ENCODE assay signal across 32 mouse cellular contexts in genomic region chr17:24815256-24815655, GRCm38 (mm10). TPM values are rescaled to one million over a fixed set of nuclear protein-coding genes. Genes with fewer than 3 reads are reported as not detected.
A peak's percentile ranks its signal among the peaks of the same experiment; 100 is the strongest.
DNase-seq lines count a peak whose midpoint lies in the region; ATAC-seq and TF ChIP-seq lines count a peak whose summit lies in the region.
"Had no signal": no experiment of that assay in that cellular context is flagged by ENCODE, and none has a peak within 500 bp of the region (broad histone marks: within the 10 kb centered on the region; RNA-seq: fewer than 3 reads in every experiment).

No protein-coding gene starts in this region.

- no peaks in the 10 kb centered on the region for H3K9me3 ChIP-seq in liver, embryonic 14.5 days (ENCODE audit: control insufficient read depth, low read length)
- H3K9me3 ChIP-seq in liver, postnatal 0 days (ENCODE audit: low read length): no peaks in the 10 kb centered on the region
- H3K9me3 ChIP-seq in forebrain, embryonic 16.5 days (ENCODE audit: control insufficient read depth, low read length): no peaks in the 10 kb centered on the region
- H3K9me3 ChIP-seq: forebrain, embryonic 13.5 days; heart, embryonic 15.5 days; hindbrain, embryonic 10.5 days; hindbrain, embryonic 13.5 days had no signal

- peak in 1 of 3 experiments; percentile 38 for DNase-seq in liver, embryonic 14.5 days (ENCODE audit: low read depth in 3 of 3, low spot score in 3 of 3)
- no peak for DNase-seq in liver, postnatal 0 days
- DNase-seq in adrenal gland, adult (ENCODE audit: inconsistent age in 2 of 2, low spot score in 1 of 2): no peak
- no peak for DNase-seq in thymus, postnatal 14 days
- DNase-seq in thymus, postnatal 4 days: no peak
- DNase-seq: adrenal gland, adult 8-10 months; adrenal gland, postnatal 25 days; cerebellum, adult 11-12 months; cerebellum, adult 9-10 months; cerebellum, postnatal 14 days; forebrain, postnatal 0 days; gastrocnemius, postnatal 25 days; heart, postnatal 10 days; heart, postnatal 36 days had no signal

- no peak overlapping the region for H3K9ac ChIP-seq in liver, embryonic 14.5 days (replicated peaks)
- H3K9ac ChIP-seq in liver, postnatal 0 days (replicated peaks): no peak overlapping the region
- no peak overlapping the region for H3K9ac ChIP-seq in forebrain, embryonic 16.5 days (replicated peaks; ENCODE audit: low read depth, low read length)
- H3K9ac ChIP-seq: forebrain, embryonic 13.5 days; forebrain, postnatal 0 days; heart, embryonic 15.5 days; hindbrain, embryonic 13.5 days had no signal

- H3K4me3 ChIP-seq in liver, embryonic 14.5 days (ENCODE audit: insufficient read depth in 1 of 2, low read depth in 2 of 2, low read length in 2 of 2): no peak overlapping the region
- no peak overlapping the region for H3K4me3 ChIP-seq in liver, postnatal 0 days (ENCODE audit: low read depth, low read length)
- H3K4me3 ChIP-seq in forebrain, embryonic 16.5 days (replicated peaks; ENCODE audit: low read length): no peak overlapping the region
- H3K4me3 ChIP-seq: forebrain, embryonic 13.5 days; heart, embryonic 15.5 days; hindbrain, embryonic 10.5 days; hindbrain, embryonic 13.5 days had no signal

- H3K4me2 ChIP-seq in liver, embryonic 14.5 days (ENCODE audit: low read depth): no peak overlapping the region
- H3K4me2 ChIP-seq in liver, postnatal 0 days (ENCODE audit: low read depth, low read length): no peak overlapping the region
- no peak overlapping the region for H3K4me2 ChIP-seq in forebrain, embryonic 16.5 days (ENCODE audit: low read length)
- H3K4me2 ChIP-seq: forebrain, embryonic 13.5 days; heart, embryonic 11.5 days; heart, embryonic 15.5 days; hindbrain, embryonic 13.5 days had no signal

- ATAC-seq in erythroblast, adult 5-6 weeks (replicated peaks; ENCODE audit: low FRiP score, poor library complexity, severe bottlenecking): peak; percentile 65
- ATAC-seq in erythroid progenitor cell, adult 5-6 weeks (replicated peaks; ENCODE audit: low FRiP score, poor library complexity, severe bottlenecking): peak; percentile 74
- peak; percentile 63; the same call in 1 of the 2 replicates for ATAC-seq in liver, embryonic 14.5 days (ENCODE audit: insufficient read depth)
- peak; percentile 24 for ATAC-seq in liver, postnatal 0 days
- ATAC-seq in forebrain, embryonic 16.5 days: no peak
- ATAC-seq: CD4-positive, CD25-positive, alpha-beta regulatory T cell, adult 4 months; forebrain, embryonic 13.5 days; forebrain, postnatal 0 days; hindbrain, embryonic 16.5 days had no signal

- WGBS in liver, embryonic 14.5 days (ENCODE audit: insufficient replicate concordance): 54% methylated on average over 5 of the region's 5 CpGs
- WGBS in liver, postnatal 0 days (ENCODE audit: insufficient replicate concordance): 67% methylated on average over 5 of the region's 5 CpGs
- WGBS in forebrain, embryonic 16.5 days: 83% methylated on average over 5 of the region's 5 CpGs

- H3K27ac ChIP-seq in liver, embryonic 14.5 days: no peak overlapping the region; the same call in 1 of the 2 replicates
- H3K27ac ChIP-seq in liver, postnatal 0 days (ENCODE audit: low read depth): no peak overlapping the region
- no peak overlapping the region for H3K27ac ChIP-seq in forebrain, embryonic 16.5 days (ENCODE audit: low read length)
- H3K27ac ChIP-seq: forebrain, embryonic 13.5 days; heart, embryonic 15.5 days; hindbrain, embryonic 10.5 days; hindbrain, embryonic 13.5 days had no signal

- no peaks in the 10 kb centered on the region for H3K36me3 ChIP-seq in liver, embryonic 14.5 days (replicated peaks; ENCODE audit: control insufficient read depth, insufficient read depth, low read depth)
- no peaks in the 10 kb centered on the region for H3K36me3 ChIP-seq in liver, postnatal 0 days (replicated peaks; ENCODE audit: insufficient read depth, low read length)
- no peaks in the 10 kb centered on the region for H3K36me3 ChIP-seq in forebrain, embryonic 16.5 days (ENCODE audit: control insufficient read depth, insufficient read depth)
- H3K36me3 ChIP-seq: heart, embryonic 15.5 days; hindbrain, embryonic 10.5 days; hindbrain, embryonic 13.5 days had no signal

- TF ChIP-seq EP300 in liver, embryonic 14.5 days (IDR thresholded peaks at IDR 0.05; ENCODE audit: low read depth): peak; percentile 67
- TF ChIP-seq EP300 in liver, postnatal 0 days (IDR thresholded peaks at IDR 0.05; ENCODE audit: low read depth): peak; percentile 29; the same call in 1 of the 2 replicates

- peaks cover 17 to 26% of the 10 kb centered on the region in 2 experiments for H3K4me1 ChIP-seq in liver, embryonic 14.5 days (replicated peaks; ENCODE audit: control insufficient read depth in 2 of 2, insufficient read depth in 2 of 2, low read length in 1 of 2)
- H3K4me1 ChIP-seq in liver, postnatal 0 days (ENCODE audit: insufficient read depth): no peaks in the 10 kb centered on the region; the same call in 1 of the 2 replicates
- H3K4me1 ChIP-seq in forebrain, embryonic 16.5 days (replicated peaks; ENCODE audit: control insufficient read depth, insufficient read depth, low read length): no peaks in the 10 kb centered on the region
- H3K4me1 ChIP-seq: forebrain, embryonic 13.5 days; heart, embryonic 15.5 days; hindbrain, embryonic 10.5 days; hindbrain, embryonic 13.5 days had no signal

- H3K27me3 ChIP-seq in liver, embryonic 14.5 days (ENCODE audit: control insufficient read depth, insufficient read depth, low read length): no peaks in the 10 kb centered on the region
- no peaks in the 10 kb centered on the region for H3K27me3 ChIP-seq in liver, postnatal 0 days (ENCODE audit: insufficient read depth, low read length)
- no peaks in the 10 kb centered on the region for H3K27me3 ChIP-seq in forebrain, embryonic 16.5 days (replicated peaks; ENCODE audit: control insufficient read depth, insufficient read depth, low read length)

- TF ChIP-seq CTCF in liver, embryonic 14.5 days (IDR thresholded peaks at IDR 0.05; ENCODE audit: low read depth): 0 out of 2 replicates have a peak, but pooled peaks have one; percentile 8
- TF ChIP-seq CTCF in liver, postnatal 0 days (IDR thresholded peaks at IDR 0.05; ENCODE audit: low read depth): no peak

RNA-seq across cellular contexts. Expression of gene Meiob, which starts 11.2 kb away (rescaled TPM):
- total RNA-seq in erythroblast, adult 5-6 weeks (2015; ENCODE audit: low replicate concordance): not detected in 2 replicates
- not detected in 2 replicates for total RNA-seq in erythroblast, adult 5-6 weeks (2017; ENCODE audit: low replicate concordance)
- total RNA-seq in erythroid progenitor cell, adult 5-6 weeks (2015; ENCODE audit: low replicate concordance): not detected in 2 replicates
- not detected in 2 replicates for total RNA-seq in erythroid progenitor cell, adult 5-6 weeks (2017; ENCODE audit: low replicate concordance)
- 0.50 and 0.65 TPM in 2 replicates for polyA plus RNA-seq in liver, embryonic 14.5 days (2012; rRNA removed)
- polyA plus RNA-seq in liver, embryonic 14.5 days (2014; fragmentation: Nextera tagmentation; extraction: Ambion mirVana): 0.90 and 1.2 TPM in 2 replicates
- 0.97 and 1.2 TPM in 2 replicates for polyA plus RNA-seq in liver, postnatal 0 days (2015; fragmentation: Nextera tagmentation; extraction: Ambion mirVana)
- not detected in 2 replicates for polyA plus RNA-seq in forebrain, embryonic 16.5 days (2015; fragmentation: Nextera tagmentation; extraction: Ambion mirVana)
- total RNA-seq: forebrain, postnatal 0 days; gastrocnemius, adult 8-10 months; gastrocnemius, postnatal 25 days; granulocyte monocyte progenitor cell, adult 5-6 weeks; heart, postnatal 10 days; heart, postnatal 36 days had no signal
- polyA plus RNA-seq: brain, embryonic 14.5 days; C2C12; embryonic facial prominence, embryonic 11.5 days; embryonic facial prominence, embryonic 14.5 days; forebrain, embryonic 13.5 days; frontal cortex, adult 2 months; heart, embryonic 11.5 days; heart, embryonic 15.5 days; hindbrain, embryonic 10.5 days; hindbrain, embryonic 13.5 days; hindbrain, embryonic 16.5 days had no signal

RNA-seq across cellular contexts. Expression of gene Hagh, which starts 24.7 kb away (rescaled TPM):
- total RNA-seq in erythroblast, adult 5-6 weeks (2015; ENCODE audit: low replicate concordance): 191 and 222 TPM in 2 replicates
- 223 and 230 TPM in 2 replicates for total RNA-seq in erythroblast, adult 5-6 weeks (2017; ENCODE audit: low replicate concordance)
- 350 and 357 TPM in 2 replicates for total RNA-seq in erythroid progenitor cell, adult 5-6 weeks (2015; ENCODE audit: low replicate concordance)
- total RNA-seq in erythroid progenitor cell, adult 5-6 weeks (2017; ENCODE audit: low replicate concordance): 157 and 279 TPM in 2 replicates
- polyA plus RNA-seq in liver, embryonic 14.5 days (2012; rRNA removed): 49.8 and 65.9 TPM in 2 replicates
- polyA plus RNA-seq in liver, embryonic 14.5 days (2014; fragmentation: Nextera tagmentation; extraction: Ambion mirVana): 109 and 120 TPM in 2 replicates
- polyA plus RNA-seq in liver, postnatal 0 days (2015; fragmentation: Nextera tagmentation; extraction: Ambion mirVana): 233 and 241 TPM in 2 replicates
- 40.2 and 50.1 TPM in 2 replicates for polyA plus RNA-seq in forebrain, embryonic 16.5 days (2015; fragmentation: Nextera tagmentation; extraction: Ambion mirVana)

RNA-seq across cellular contexts. Expression of gene Fahd1, which starts 34.9 kb away (rescaled TPM):
- 58.0 and 66.9 TPM in 2 replicates for total RNA-seq in erythroblast, adult 5-6 weeks (2015; ENCODE audit: low replicate concordance)
- 71.4 and 87.7 TPM in 2 replicates for total RNA-seq in erythroblast, adult 5-6 weeks (2017; ENCODE audit: low replicate concordance)
- total RNA-seq in erythroid progenitor cell, adult 5-6 weeks (2015; ENCODE audit: low replicate concordance): 50.5 and 87.6 TPM in 2 replicates
- 73.2 and 83.4 TPM in 2 replicates for total RNA-seq in erythroid progenitor cell, adult 5-6 weeks (2017; ENCODE audit: low replicate concordance)
- 18.6 and 24.0 TPM in 2 replicates for polyA plus RNA-seq in liver, embryonic 14.5 days (2012; rRNA removed)
- 37.2 and 40.1 TPM in 2 replicates for polyA plus RNA-seq in liver, embryonic 14.5 days (2014; fragmentation: Nextera tagmentation; extraction: Ambion mirVana)
- 84.9 and 90.0 TPM in 2 replicates for polyA plus RNA-seq in liver, postnatal 0 days (2015; fragmentation: Nextera tagmentation; extraction: Ambion mirVana)
- polyA plus RNA-seq in forebrain, embryonic 16.5 days (2015; fragmentation: Nextera tagmentation; extraction: Ambion mirVana): 14.4 and 17.8 TPM in 2 replicates

RNA-seq across cellular contexts. Expression of gene Igfals, which starts 50.5 kb away (rescaled TPM):
- not detected in 2 replicates for total RNA-seq in erythroblast, adult 5-6 weeks (2015; ENCODE audit: low replicate concordance)
- total RNA-seq in erythroblast, adult 5-6 weeks (2017; ENCODE audit: low replicate concordance): 0.17 TPM in 1 of 2 replicates, not detected in the other
- 0.84 TPM in 1 of 2 replicates, not detected in the other for total RNA-seq in erythroid progenitor cell, adult 5-6 weeks (2015; ENCODE audit: low replicate concordance)
- not detected in 2 replicates for total RNA-seq in erythroid progenitor cell, adult 5-6 weeks (2017; ENCODE audit: low replicate concordance)
- polyA plus RNA-seq in liver, embryonic 14.5 days (2012; rRNA removed): 3.4 and 4.3 TPM in 2 replicates
- 4.7 and 6.3 TPM in 2 replicates for polyA plus RNA-seq in liver, embryonic 14.5 days (2014; fragmentation: Nextera tagmentation; extraction: Ambion mirVana)
- 28.0 and 32.4 TPM in 2 replicates for polyA plus RNA-seq in liver, postnatal 0 days (2015; fragmentation: Nextera tagmentation; extraction: Ambion mirVana)
- 0.19 TPM in 1 of 2 replicates, not detected in the other for polyA plus RNA-seq in forebrain, embryonic 16.5 days (2015; fragmentation: Nextera tagmentation; extraction: Ambion mirVana)
- total RNA-seq: granulocyte monocyte progenitor cell, adult 5-6 weeks; MEL had no signal
- polyA plus RNA-seq: brain, embryonic 14.5 days; CD4-positive, CD25-positive, alpha-beta regulatory T cell, adult 4 months; heart, embryonic 11.5 days; hindbrain, embryonic 16.5 days had no signal
